Mouse (Mus musculus): ENCODE measurements around the gene Zfp326. TPM values are rescaled to one million over a fixed set of nuclear protein-coding genes. Genes with fewer than 3 reads are reported as not detected.

The Zfp326 gene
- polyA plus RNA-seq, 1 experiment from 2014 or later, result 52.6 TPM

DNA sequence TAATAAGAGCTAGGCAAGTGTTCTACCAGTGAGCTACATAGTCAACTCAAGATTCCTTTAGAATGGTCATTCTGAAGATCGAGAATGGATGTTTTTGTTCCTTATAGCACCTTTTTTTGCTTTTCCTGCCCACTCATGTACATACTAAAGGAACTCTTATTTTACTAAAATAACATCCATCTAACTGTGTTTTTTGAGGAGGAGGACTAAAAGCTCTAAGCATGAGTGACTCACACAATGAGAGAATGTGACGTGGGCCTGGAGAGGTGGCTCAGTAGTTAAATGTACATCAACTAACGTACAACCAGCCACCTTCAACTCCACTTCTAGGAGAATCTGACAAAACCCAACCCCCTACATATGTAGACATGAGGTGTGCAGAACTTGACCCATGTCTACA is 33.3 kb downstream of the Zfp326 start:
- H3K36me3 ChIP-seq (ENCODE audit: control insufficient read depth, insufficient read depth, low read length), result peaks cover 6% of the 10 kb centered on the region; the same call in 1 of the 2 replicates
- WGBS, result 91% methylated on average over 3 of the region's 3 CpGs
- no peak for DNase-seq (ENCODE audit: low spot score)
- H3K4me3 ChIP-seq (ENCODE audit: low read depth, low read length), result no peak overlapping the region
- no peaks in the 10 kb centered on the region for H3K27me3 ChIP-seq (ENCODE audit: control insufficient read depth, insufficient read depth, low read length)
- no peak overlapping the region for H3K9ac ChIP-seq (ENCODE audit: low read length)
- no peak overlapping the region for H3K4me2 ChIP-seq (ENCODE audit: low read depth, low read length, severe bottlenecking)
- no peak overlapping the region for H3K27ac ChIP-seq (ENCODE audit: low read depth, low read length)
- no peaks in the 10 kb centered on the region for H3K4me1 ChIP-seq (replicated peaks; ENCODE audit: control insufficient read depth, insufficient read depth, low read length)
- no peaks in the 10 kb centered on the region for H3K9me3 ChIP-seq (ENCODE audit: control insufficient read depth, low read length)
- no peak for ATAC-seq (replicated peaks; ENCODE audit: low FRiP score)

DNA sequence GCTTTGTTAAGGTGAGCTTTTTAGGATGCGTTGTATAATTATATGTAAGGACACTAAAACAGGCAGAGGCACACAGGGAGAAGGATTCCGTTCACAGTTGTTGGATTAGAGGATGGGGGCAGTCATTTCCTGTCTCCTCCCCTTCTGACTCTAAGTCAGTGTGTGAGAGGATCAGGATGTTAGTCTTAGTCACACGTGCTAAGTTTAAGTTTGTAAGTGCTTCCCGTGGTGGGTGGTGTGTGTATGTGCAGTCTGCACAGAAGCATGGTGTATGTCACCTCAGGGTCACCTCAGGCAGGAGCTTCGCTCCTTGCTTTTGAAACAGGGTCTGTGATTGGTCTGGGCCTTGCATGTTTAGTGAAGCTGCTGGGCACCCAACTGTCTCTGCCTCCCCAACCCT is 35.1 kb downstream of the Zfp326 start:
- ATAC-seq (replicated peaks; ENCODE audit: low FRiP score) (no peak), DNase-seq (ENCODE audit: low spot score) (no peak)
- WGBS, result 94% methylated on average over 5 of the region's 5 CpGs
- Histone ChIP-seq H3K27ac (ENCODE audit: low read depth, low read length) (no peak overlapping the region), H3K4me2 (ENCODE audit: low read depth, low read length, severe bottlenecking) (no peak overlapping the region), H3K27me3 (ENCODE audit: control insufficient read depth, insufficient read depth, low read length) (no peaks in the 10 kb centered on the region), H3K9me3 (ENCODE audit: control insufficient read depth, low read length) (no peaks in the 10 kb centered on the region), H3K4me1 (replicated peaks; ENCODE audit: control insufficient read depth, insufficient read depth, low read length) (no peaks in the 10 kb centered on the region), H3K4me3 (ENCODE audit: low read depth, low read length) (no peak overlapping the region), H3K9ac (ENCODE audit: low read length) (no peak overlapping the region), H3K36me3 (ENCODE audit: control insufficient read depth, insufficient read depth, low read length) (peaks cover 6% of the 10 kb centered on the region; the same call in 1 of the 2 replicates)

DNA sequence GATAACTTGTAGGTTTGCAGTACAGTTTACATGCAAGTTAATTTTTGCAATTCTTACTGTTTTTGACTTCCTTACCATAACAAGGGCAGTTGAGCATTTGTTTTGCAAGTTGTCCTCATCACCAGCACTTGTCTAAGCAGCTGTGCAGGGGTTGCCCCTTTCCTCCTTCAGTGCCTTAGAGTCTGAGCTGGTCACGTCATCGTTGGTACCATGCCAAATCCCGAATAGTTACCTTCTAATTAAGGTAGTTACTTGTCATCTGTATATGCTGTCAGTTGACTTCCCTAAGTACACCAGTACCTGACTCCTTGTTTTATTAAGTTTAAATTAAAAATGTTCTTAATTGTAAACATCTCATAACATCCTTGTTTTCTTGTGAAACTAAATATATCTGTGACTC is 41.0 kb downstream of the Zfp326 start:
- Histone ChIP-seq H3K36me3 (ENCODE audit: control insufficient read depth, insufficient read depth, low read length) (peaks cover 5% of the 10 kb centered on the region; the same call in 1 of the 2 replicates), H3K27ac (ENCODE audit: low read depth, low read length) (no peak overlapping the region), H3K4me2 (ENCODE audit: low read depth, low read length, severe bottlenecking) (no peak overlapping the region), H3K9ac (ENCODE audit: low read length) (no peak overlapping the region), H3K4me1 (replicated peaks; ENCODE audit: control insufficient read depth, insufficient read depth, low read length) (no peaks in the 10 kb centered on the region), H3K9me3 (ENCODE audit: control insufficient read depth, low read length) (no peaks in the 10 kb centered on the region), H3K4me3 (ENCODE audit: low read depth, low read length) (no peak overlapping the region), H3K27me3 (ENCODE audit: control insufficient read depth, insufficient read depth, low read length) (no peaks in the 10 kb centered on the region)
- ATAC-seq (replicated peaks; ENCODE audit: low FRiP score) (no peak), DNase-seq (ENCODE audit: low spot score) (no peak)
- WGBS, result 91% methylated on average over 3 of the region's 3 CpGs

DNA sequence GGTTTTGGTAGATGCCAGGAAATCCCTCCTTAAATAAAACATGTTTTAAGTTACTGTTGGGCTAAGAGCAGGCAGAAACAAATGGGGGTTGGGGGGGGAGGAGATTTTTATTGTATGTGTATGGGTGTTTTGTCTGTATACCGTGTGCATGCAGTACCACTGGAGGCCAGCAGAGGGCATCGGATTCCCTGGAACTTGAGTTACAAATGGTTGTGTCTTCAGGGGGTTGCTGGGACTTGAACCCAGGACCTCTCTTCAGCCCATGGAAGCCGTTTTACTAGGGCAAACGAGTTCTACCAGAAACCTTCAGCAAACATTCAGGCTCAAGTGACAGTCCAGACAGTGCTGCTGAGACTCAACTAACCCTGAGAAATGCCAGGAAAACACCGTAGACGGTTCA is 41.9 kb downstream of the Zfp326 start:
- Histone ChIP-seq H3K27me3 (ENCODE audit: control insufficient read depth, insufficient read depth, low read length) (no peaks in the 10 kb centered on the region), H3K4me3 (ENCODE audit: low read depth, low read length) (no peak overlapping the region), H3K4me1 (replicated peaks; ENCODE audit: control insufficient read depth, insufficient read depth, low read length) (no peaks in the 10 kb centered on the region), H3K36me3 (ENCODE audit: control insufficient read depth, insufficient read depth, low read length) (peaks cover 5% of the 10 kb centered on the region; the same call in 1 of the 2 replicates), H3K9ac (ENCODE audit: low read length) (no peak overlapping the region), H3K4me2 (ENCODE audit: low read depth, low read length, severe bottlenecking) (no peak overlapping the region), H3K27ac (ENCODE audit: low read depth, low read length) (no peak overlapping the region), H3K9me3 (ENCODE audit: control insufficient read depth, low read length) (no peaks in the 10 kb centered on the region)
- no peak for ATAC-seq (replicated peaks; ENCODE audit: low FRiP score)
- 89% methylated on average over 6 of the region's 6 CpGs for WGBS
- peak; percentile 72 for DNase-seq (ENCODE audit: low spot score)

DNA sequence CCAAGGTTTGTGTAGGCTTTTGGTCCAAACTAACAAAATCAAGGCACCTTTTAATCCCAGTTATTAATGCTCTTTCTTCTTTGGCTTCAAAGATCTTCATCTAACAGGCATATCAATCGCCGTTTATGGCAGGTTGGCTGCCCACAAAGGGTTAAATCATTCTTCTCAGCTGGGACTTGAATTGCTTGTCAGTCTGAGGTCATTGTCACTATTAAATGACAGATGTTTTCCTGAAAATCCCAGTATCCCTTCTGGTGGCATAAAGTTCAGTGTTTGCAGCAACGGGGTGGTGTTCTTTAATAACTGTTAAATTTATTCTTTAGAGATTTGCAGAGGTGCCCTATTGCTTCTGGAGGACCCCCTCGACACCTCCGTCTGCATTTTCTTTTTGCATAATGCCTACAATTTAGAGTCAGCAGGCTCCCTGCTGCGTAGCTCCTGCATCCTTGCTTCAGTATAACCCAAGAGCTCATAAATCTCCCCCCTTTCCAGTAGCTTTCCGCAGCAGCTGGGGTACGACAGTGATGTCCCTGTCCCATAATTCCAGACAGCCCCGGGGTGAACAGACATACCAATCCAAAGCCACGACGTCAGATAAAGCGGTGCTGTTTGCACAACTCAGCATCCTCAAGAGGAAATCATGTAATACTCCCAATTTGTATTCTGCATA is 46.6 kb downstream of the Zfp326 start:
- H3K36me3 ChIP-seq (ENCODE audit: control insufficient read depth, insufficient read depth, low read length), result peaks cover 5% of the 10 kb centered on the region; the same call in 1 of the 2 replicates
- H3K4me3 ChIP-seq (ENCODE audit: low read depth, low read length), result no peak overlapping the region
- DNase-seq (ENCODE audit: low spot score), result no peak
- ATAC-seq (replicated peaks; ENCODE audit: low FRiP score), result no peak
- H3K9me3 ChIP-seq (ENCODE audit: control insufficient read depth, low read length), result no peaks in the 10 kb centered on the region
- H3K27ac ChIP-seq (ENCODE audit: low read depth, low read length), result no peak overlapping the region
- no peak overlapping the region for H3K9ac ChIP-seq (ENCODE audit: low read length)
- no peaks in the 10 kb centered on the region for H3K4me1 ChIP-seq (replicated peaks; ENCODE audit: control insufficient read depth, insufficient read depth, low read length)
- no peaks in the 10 kb centered on the region for H3K27me3 ChIP-seq (ENCODE audit: control insufficient read depth, insufficient read depth, low read length)
- no peak overlapping the region for H3K4me2 ChIP-seq (ENCODE audit: low read depth, low read length, severe bottlenecking)
- WGBS, result 79% methylated on average over 12 of the region's 12 CpGs

DNA sequence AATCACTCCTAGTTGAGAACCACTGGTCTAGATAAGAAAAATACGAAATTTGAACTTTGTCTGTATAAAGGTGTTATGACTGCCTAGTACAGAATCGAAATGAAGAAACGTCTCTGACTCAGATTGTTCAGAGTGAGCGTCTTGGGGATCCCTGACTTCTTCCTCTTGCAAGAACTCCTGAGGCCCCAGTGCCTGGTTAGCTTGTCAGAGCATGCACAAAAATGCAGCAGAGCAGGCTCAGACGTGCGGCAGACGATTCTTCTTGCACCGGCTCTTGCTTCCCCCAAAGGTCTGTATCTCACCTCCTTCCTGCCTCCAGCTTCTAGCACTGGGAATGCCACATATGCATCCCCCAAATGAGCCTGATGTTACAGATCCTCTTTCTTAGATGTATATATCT is 48.0 kb downstream of the Zfp326 start:
- H3K4me3 ChIP-seq (ENCODE audit: low read depth, low read length), result no peak overlapping the region

DNA sequence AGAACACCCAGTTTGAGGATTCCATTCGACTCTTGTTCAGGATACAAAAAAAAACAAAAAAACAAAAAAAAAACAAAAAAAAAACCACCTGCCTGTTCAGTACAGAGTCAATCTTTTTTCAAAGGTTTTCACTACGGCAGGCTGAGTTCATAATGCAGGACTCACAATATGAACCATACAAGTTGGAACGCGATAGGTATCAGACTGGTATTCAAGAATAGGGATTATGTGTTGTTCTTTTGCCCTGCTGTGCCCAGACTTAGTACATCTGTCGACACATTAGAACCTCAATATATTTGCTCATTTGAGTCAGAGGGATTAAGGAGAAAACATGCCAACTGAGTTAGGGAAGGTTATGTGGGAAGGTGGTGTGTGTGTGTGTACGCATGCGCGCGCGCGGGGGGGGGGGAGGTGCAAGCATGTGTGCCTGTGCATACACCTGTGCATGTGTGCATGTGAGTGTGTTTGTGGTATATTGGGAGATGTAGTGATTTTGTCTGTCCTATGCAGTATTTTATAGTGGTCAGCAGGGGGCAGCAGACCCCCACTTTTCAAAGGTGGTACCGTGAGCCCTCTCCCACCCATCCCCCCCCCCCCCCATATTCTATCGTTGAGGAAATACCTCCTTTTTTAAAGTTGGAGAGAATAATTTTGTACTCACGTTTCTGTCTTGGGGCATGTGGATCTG is 49.3 kb downstream of the Zfp326 start:
- no peaks in the 10 kb centered on the region for H3K4me1 ChIP-seq (replicated peaks; ENCODE audit: control insufficient read depth, insufficient read depth, low read length)
- no peak overlapping the region for H3K4me3 ChIP-seq (ENCODE audit: low read depth, low read length)
- H3K9me3 ChIP-seq (ENCODE audit: control insufficient read depth, low read length), result no peaks in the 10 kb centered on the region
- DNase-seq (ENCODE audit: low spot score), result no peak
- ATAC-seq (replicated peaks; ENCODE audit: low FRiP score), result no peak; the same call in 1 of the 2 replicates
- H3K9ac ChIP-seq (ENCODE audit: low read length), result no peak overlapping the region
- no peak overlapping the region for H3K27ac ChIP-seq (ENCODE audit: low read depth, low read length)
- no peaks in the 10 kb centered on the region for H3K36me3 ChIP-seq (ENCODE audit: control insufficient read depth, insufficient read depth, low read length)
- H3K27me3 ChIP-seq (ENCODE audit: control insufficient read depth, insufficient read depth, low read length), result no peaks in the 10 kb centered on the region
- 79% methylated on average over 14 of the region's 14 CpGs for WGBS
- H3K4me2 ChIP-seq (ENCODE audit: low read depth, low read length, severe bottlenecking), result no peak overlapping the region

More for the DNA sequence above, 48.0 kb downstream of the Zfp326 start:
- no peak overlapping the region for H3K27ac ChIP-seq (ENCODE audit: low read depth, low read length)
- no peak overlapping the region for H3K4me2 ChIP-seq (ENCODE audit: low read depth, low read length, severe bottlenecking)
- H3K9ac ChIP-seq (ENCODE audit: low read length), result no peak overlapping the region
- no peaks in the 10 kb centered on the region for H3K9me3 ChIP-seq (ENCODE audit: control insufficient read depth, low read length)
- WGBS, result 91% methylated on average over 8 of the region's 8 CpGs
- DNase-seq (ENCODE audit: low spot score) (no peak), ATAC-seq (replicated peaks; ENCODE audit: low FRiP score) (no peak)
- H3K27me3 ChIP-seq (ENCODE audit: control insufficient read depth, insufficient read depth, low read length), result no peaks in the 10 kb centered on the region
- H3K36me3 ChIP-seq (ENCODE audit: control insufficient read depth, insufficient read depth, low read length), result no peaks in the 10 kb centered on the region
- no peaks in the 10 kb centered on the region for H3K4me1 ChIP-seq (replicated peaks; ENCODE audit: control insufficient read depth, insufficient read depth, low read length)

DNA sequence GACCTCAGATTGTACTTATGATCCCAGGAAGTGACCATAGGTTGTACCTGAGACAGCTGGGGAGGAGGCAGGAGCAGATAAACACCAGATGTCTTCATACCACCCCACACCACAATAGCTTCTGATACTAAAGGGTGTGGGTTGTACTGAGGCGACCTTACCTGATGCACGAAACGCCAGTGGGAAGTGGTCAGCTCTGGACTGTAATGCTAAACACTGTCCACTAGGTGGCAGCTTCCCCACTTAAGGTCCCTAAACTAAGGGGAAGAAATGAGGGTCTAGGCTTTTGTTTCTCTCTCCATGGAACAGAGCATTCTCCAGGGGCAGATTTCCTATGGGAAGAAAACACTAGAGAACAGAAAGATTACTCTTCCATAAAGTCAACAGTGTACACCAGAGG is 53.9 kb downstream of the Zfp326 start:
- DNase-seq (ENCODE audit: low spot score), result no peak
- ATAC-seq (replicated peaks; ENCODE audit: low FRiP score), result no peak; the same call in 1 of the 2 replicates
- Histone ChIP-seq H3K36me3 (ENCODE audit: control insufficient read depth, insufficient read depth, low read length) (no peaks in the 10 kb centered on the region), H3K4me2 (ENCODE audit: low read depth, low read length, severe bottlenecking) (no peak overlapping the region), H3K9me3 (ENCODE audit: control insufficient read depth, low read length) (peaks cover 4% of the 10 kb centered on the region; the same call in 1 of the 2 replicates), H3K4me1 (replicated peaks; ENCODE audit: control insufficient read depth, insufficient read depth, low read length) (no peaks in the 10 kb centered on the region), H3K4me3 (ENCODE audit: low read depth, low read length) (no peak overlapping the region), H3K27me3 (ENCODE audit: control insufficient read depth, insufficient read depth, low read length) (no peaks in the 10 kb centered on the region), H3K27ac (ENCODE audit: low read depth, low read length) (no peak overlapping the region), H3K9ac (ENCODE audit: low read length) (no peak overlapping the region)
- WGBS, result 36% methylated on average over 3 of the region's 3 CpGs
